Mouse (Mus musculus) lung, postnatal 14 days (tissue): ENCODE data around the gene Cnot2.

Experiments used
- DNase-seq: peaks from one replicate; pipeline ENCODE4 v3.0.0; 2021

Cnot2 gene

GRCm38 (mm10) chr10:116562210-116562609 lies 19.1 kb downstream of the Cnot2 start:
- DNase-seq: no peak

GRCm38 (mm10) chr10:116559171-116559570 lies 22.1 kb downstream of the Cnot2 start:
- DNase-seq: no peak

- no peak for DNase-seq
These were observed 24.1 kb downstream of the Cnot2 start for GRCm38 (mm10) chr10:116557166-116557565.

GRCm38 (mm10) chr10:116554434-116554833 lies 26.9 kb downstream of the Cnot2 start:
- no peak for DNase-seq

GRCm38 (mm10) chr10:116547958-116548357 lies 33.4 kb downstream of the Cnot2 start:
- no peak for DNase-seq

- DNase-seq: no peak
These were observed 35.1 kb downstream of the Cnot2 start for GRCm38 (mm10) chr10:116546177-116546576.

- DNase-seq: no peak
These were observed 38.2 kb downstream of the Cnot2 start for GRCm38 (mm10) chr10:116543061-116543460.

GRCm38 (mm10) chr10:116540750-116541149 lies 40.6 kb downstream of the Cnot2 start:
- no peak for DNase-seq

GRCm38 (mm10) chr10:116537495-116537894 lies 43.8 kb downstream of the Cnot2 start:
- no peak for DNase-seq

GRCm38 (mm10) chr10:116534278-116534677 lies 47.0 kb downstream of the Cnot2 start:
- no peak for DNase-seq

GRCm38 (mm10) chr10:116532561-116532960 lies 48.8 kb downstream of the Cnot2 start:
- DNase-seq: no peak

- DNase-seq: no peak
These were observed 50.2 kb downstream of the Cnot2 start for GRCm38 (mm10) chr10:116531063-116531462.

- DNase-seq: no peak
These were observed 61.7 kb downstream of the Cnot2 start for GRCm38 (mm10) chr10:116519588-116519987.

- DNase-seq: no peak
These were observed 65.7 kb downstream of the Cnot2 start for GRCm38 (mm10) chr10:116515590-116515989.

- no peak for DNase-seq
These were observed 66.2 kb downstream of the Cnot2 start for GRCm38 (mm10) chr10:116515158-116515557.

GRCm38 (mm10) chr10:116513254-116513635 lies 68.1 kb downstream of the Cnot2 start:
- DNase-seq: no peak

- DNase-seq: no peak
These were observed 68.6 kb downstream of the Cnot2 start for GRCm38 (mm10) chr10:116512521-116513253.

- DNase-seq: no peak
These were observed 75.9 kb downstream of the Cnot2 start for GRCm38 (mm10) chr10:116505303-116506014.

GRCm38 (mm10) chr10:116492768-116493167 lies 88.5 kb downstream of the Cnot2 start:
- no peak for DNase-seq

- DNase-seq: no peak
These were observed 94.2 kb downstream of the Cnot2 start for GRCm38 (mm10) chr10:116486895-116487747.

GRCm38 (mm10) chr10:116481917-116482316 lies 99.4 kb downstream of the Cnot2 start:
- no peak for DNase-seq

- no peak for DNase-seq
These were observed 100.3 kb downstream of the Cnot2 start for GRCm38 (mm10) chr10:116480988-116481387.

GRCm38 (mm10) chr10:116476559-116476958 lies 104.8 kb downstream of the Cnot2 start:
- no peak for DNase-seq
